Mouse (Mus musculus) megakaryocyte, embryonic 14.5 days (primary cell): Measurements from ENCODE around the gene Itprip.

Experiments
- FLI1 ChIP-seq: IDR thresholded peaks from 2 replicates; pipeline ENCODE4 v1.6.1; 2012; ENCODE audit warnings: low read length, inconsistent platforms, mixed read lengths
- GATA1 ChIP-seq: IDR thresholded peaks from 3 replicates; pipeline ENCODE4 v1.6.1; 2012; ENCODE audit warnings: mixed read lengths, low read length, inconsistent platforms, borderline replicate concordance

- TF ChIP-seq FLI1: no peak
- TF ChIP-seq GATA1: no peak
Measured at GRCm38 (mm10) chr19:47886617-47887016, 32.5 kb downstream of the Itprip start.
